Mouse (Mus musculus) intestine, postnatal 0 days (tissue): ENCODE measurements around the gene Npas2. TPM values are rescaled to one million over a fixed set of nuclear protein-coding genes. Genes with fewer than 3 reads are reported as not detected.
A peak's percentile ranks its signal among the peaks of the same experiment; 100 is the strongest.

Source experiments
- ATAC-seq: fragments of 200-750 bp; cut with Nextera tagmentation; 2 replicates; pipeline ENCODE4 v1.8.0; 2017; ENCODE audit warnings: mild to moderate bottlenecking, moderate TSS enrichment, moderate library complexity
- H3K27ac ChIP-seq: fragments of 300-500 bp; sonication (generic); 2 replicates; pipeline ENCODE4 v1.5.1; 2014; ENCODE audit warnings: mild to moderate bottlenecking, low read depth, low read length, moderate library complexity
- H3K27me3 ChIP-seq: fragments of 300-500 bp; sonication (generic); replicated peaks from 2 replicates; pipeline ENCODE4 v1.6.1; 2014; ENCODE audit warnings: low read length, mixed read lengths; ENCODE audit not compliant: control insufficient read depth, insufficient read depth
- H3K36me3 ChIP-seq: fragments of 300-500 bp; sonication (generic); 2 replicates; pipeline ENCODE4 v1.6.1; 2014; ENCODE audit warnings: mild to moderate bottlenecking, moderate library complexity; ENCODE audit not compliant: control insufficient read depth, insufficient read depth
- H3K4me1 ChIP-seq: fragments of 300-500 bp; sonication (generic); replicated peaks from 2 replicates; pipeline ENCODE4 v1.6.1; 2014; ENCODE audit warnings: antibody characterized with exemption, low read length, mixed read lengths; ENCODE audit not compliant: control insufficient read depth, insufficient read depth
- H3K4me2 ChIP-seq: fragments of 300-500 bp; sonication (generic); replicated peaks from 2 replicates; pipeline ENCODE4 v1.6.1; 2014; ENCODE audit warnings: low read depth, mild to moderate bottlenecking, moderate library complexity
- H3K4me3 ChIP-seq: fragments of 300-500 bp; sonication (generic); 2 replicates; pipeline ENCODE4 v1.5.1; 2014; ENCODE audit warnings: low read depth, low read length
- H3K9ac ChIP-seq: fragments of 300-500 bp; sonication (generic); 2 replicates; pipeline ENCODE4 v1.6.1; 2014; ENCODE audit warnings: mild to moderate bottlenecking, low read depth, low read length
- H3K9me3 ChIP-seq: fragments of 300-500 bp; sonication (generic); 2 replicates; pipeline ENCODE4 v1.6.1; 2016; ENCODE audit warnings: mixed run types; ENCODE audit not compliant: control insufficient read depth
- CTCF ChIP-seq: sonication (generic); IDR thresholded peaks from 2 replicates; pipeline ENCODE4 v1.5.1; 2016; ENCODE audit warnings: low read depth, mild to moderate bottlenecking, control low read depth, antibody characterized with exemption, moderate library complexity
- WGBS: fragments of 180-500 bp; shearing (Covaris S2); extraction: QIAGEN DNeasy Blood & Tissue Kit; methylation state at CpG from one replicate; pipeline ENCODE4 v1.1.7; 2014; 5-methylcytosine and 5-hydroxymethylcytosine counted together
- polyA plus RNA-seq: library from polyadenylated mRNA; unstranded; fragments of >200 nt; fragmentation: Nextera tagmentation; extraction: Ambion mirVana; gene quantifications from 2 replicates; pipeline ENCODE4 v1.2.1, GENCODE M21; 2015

Npas2 gene
- polyA plus RNA-seq, 1 experiment from 2014 or later: 4.1 TPM

DNA sequence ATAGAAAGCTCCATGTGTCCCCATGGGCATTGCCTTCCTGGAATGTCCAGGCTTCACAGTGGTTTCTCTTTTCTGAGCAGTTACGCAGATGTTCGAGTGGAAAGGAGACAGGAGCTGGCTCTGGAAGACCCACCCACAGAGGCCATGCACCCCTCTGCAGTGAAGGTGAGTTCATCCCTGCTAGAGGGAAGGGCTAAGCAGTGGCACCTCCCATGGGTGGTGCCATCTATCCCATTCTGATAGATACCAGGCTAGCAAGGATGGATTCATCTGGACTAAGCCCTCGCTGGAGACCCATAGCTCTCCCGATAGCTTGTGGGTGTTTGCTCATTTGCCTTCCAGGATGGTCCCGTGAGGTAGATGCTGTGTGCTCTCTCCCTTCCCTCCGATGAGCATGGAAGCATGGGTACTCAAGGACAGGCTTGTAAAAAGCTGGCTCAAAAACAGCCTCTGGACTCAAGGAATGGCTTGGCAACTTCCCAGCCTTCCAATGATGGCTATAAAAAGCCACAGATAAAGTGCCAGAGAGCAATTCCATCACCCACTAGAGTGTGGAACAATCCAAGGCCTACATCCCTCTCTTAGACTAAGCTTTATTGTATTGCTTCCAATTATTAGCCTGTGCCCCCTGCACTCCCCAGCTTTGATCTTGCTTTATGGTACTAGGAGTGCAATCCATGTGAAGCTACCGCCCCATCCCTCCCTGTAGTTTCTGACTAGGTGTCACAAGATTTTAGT lies 137.5 kb downstream of the Npas2 start:
- Histone ChIP-seq H3K36me3 (peaks cover 7% of the 10 kb centered on the region; the same call in 1 of the 2 replicates), H3K27ac (no peak overlapping the region), H3K27me3 (no peaks in the 10 kb centered on the region), H3K4me1 (no peaks in the 10 kb centered on the region), H3K9me3 (no peaks in the 10 kb centered on the region), H3K9ac (no peak overlapping the region), H3K4me3 (no peak overlapping the region), H3K4me2 (no peak overlapping the region)
- ATAC-seq: peak; percentile 41
- 49% methylated on average over 7 of the region's 7 CpGs for WGBS
- TF ChIP-seq CTCF: no peak

GRCm38 (mm10) chr1:39332456-39332855 lies 138.9 kb downstream of the Npas2 start:
- ATAC-seq: peak; percentile 67
- Histone ChIP-seq H3K36me3 (peaks cover 7% of the 10 kb centered on the region; the same call in 1 of the 2 replicates), H3K4me3 (no peak overlapping the region), H3K4me1 (no peaks in the 10 kb centered on the region), H3K27ac (no peak overlapping the region), H3K4me2 (no peak overlapping the region), H3K27me3 (no peaks in the 10 kb centered on the region), H3K9me3 (no peaks in the 10 kb centered on the region), H3K9ac (no peak overlapping the region)
- 47% methylated on average over 4 of the region's 4 CpGs for WGBS
- TF ChIP-seq CTCF: no peak

GRCm38 (mm10) chr1:39335561-39336196 lies 142.1 kb downstream of the Npas2 start:
- no peak overlapping the region for H3K4me3 ChIP-seq
- no peak overlapping the region for H3K9ac ChIP-seq
- no peak overlapping the region for H3K4me2 ChIP-seq
- WGBS: 37% methylated on average over 15 of the region's 15 CpGs
- no peak for TF ChIP-seq CTCF
- ATAC-seq: no peak
- peaks cover 7% of the 10 kb centered on the region for H3K36me3 ChIP-seq
- H3K27ac ChIP-seq: no peak overlapping the region
- H3K27me3 ChIP-seq: no peaks in the 10 kb centered on the region
- no peaks in the 10 kb centered on the region for H3K9me3 ChIP-seq
- H3K4me1 ChIP-seq: no peaks in the 10 kb centered on the region

DNA sequence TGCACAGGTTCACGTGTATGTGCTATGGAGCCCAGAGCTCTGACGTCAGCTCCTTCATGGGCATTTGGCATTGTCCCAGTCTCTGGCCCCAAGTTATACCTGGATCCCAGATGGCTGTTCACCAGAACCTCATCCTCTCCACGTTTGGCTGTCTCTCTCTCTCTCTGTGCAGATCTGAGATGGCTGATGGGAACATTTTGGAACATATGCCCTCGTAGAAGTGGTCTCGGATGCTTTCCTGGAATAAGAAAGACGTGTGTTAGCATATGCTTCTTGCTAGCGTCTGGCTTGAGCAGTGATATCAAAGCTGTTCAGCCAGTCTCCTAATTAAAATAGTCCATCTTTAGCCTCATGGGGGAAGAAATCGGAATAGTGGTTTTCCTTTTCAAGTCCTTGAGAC lies 143.3 kb downstream of the Npas2 start:
- no peaks in the 10 kb centered on the region for H3K27me3 ChIP-seq
- H3K36me3 ChIP-seq: peaks cover 7% of the 10 kb centered on the region
- no peak overlapping the region for H3K9ac ChIP-seq
- H3K4me1 ChIP-seq: no peaks in the 10 kb centered on the region
- H3K4me3 ChIP-seq: no peak overlapping the region
- 90% methylated on average over 8 of the region's 8 CpGs for WGBS
- no peak overlapping the region for H3K4me2 ChIP-seq
- TF ChIP-seq CTCF: no peak
- no peaks in the 10 kb centered on the region for H3K9me3 ChIP-seq
- ATAC-seq: no peak
- no peak overlapping the region for H3K27ac ChIP-seq

DNA sequence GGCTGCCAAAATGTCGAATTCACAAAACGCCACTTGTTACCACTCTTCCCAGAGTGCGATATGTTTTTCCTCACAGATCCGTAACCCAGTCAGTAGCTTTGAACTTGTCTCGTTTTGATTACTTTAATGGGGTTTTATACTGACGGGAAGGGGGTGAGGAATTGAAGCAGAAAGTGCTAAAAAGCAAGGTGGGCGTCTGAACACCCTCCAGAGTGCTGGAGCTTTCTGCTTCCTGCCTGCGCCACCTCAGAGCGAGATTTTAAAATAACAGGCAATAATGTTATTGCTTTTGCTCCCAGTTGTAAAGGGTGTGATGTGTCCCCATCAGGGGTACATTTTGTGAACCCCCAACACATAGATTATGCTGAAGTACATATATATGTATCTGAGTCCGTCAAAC lies 145.3 kb downstream of the Npas2 start:
- WGBS: 81% methylated on average over 10 of the region's 10 CpGs
- H3K4me1 ChIP-seq: no peaks in the 10 kb centered on the region
- peaks cover 7% of the 10 kb centered on the region for H3K36me3 ChIP-seq
- H3K9me3 ChIP-seq: no peaks in the 10 kb centered on the region
- no peak for TF ChIP-seq CTCF
- no peak overlapping the region for H3K27ac ChIP-seq
- ATAC-seq: no peak
- H3K4me2 ChIP-seq: no peak overlapping the region
- no peak overlapping the region for H3K9ac ChIP-seq
- no peaks in the 10 kb centered on the region for H3K27me3 ChIP-seq
- no peak overlapping the region for H3K4me3 ChIP-seq

DNA sequence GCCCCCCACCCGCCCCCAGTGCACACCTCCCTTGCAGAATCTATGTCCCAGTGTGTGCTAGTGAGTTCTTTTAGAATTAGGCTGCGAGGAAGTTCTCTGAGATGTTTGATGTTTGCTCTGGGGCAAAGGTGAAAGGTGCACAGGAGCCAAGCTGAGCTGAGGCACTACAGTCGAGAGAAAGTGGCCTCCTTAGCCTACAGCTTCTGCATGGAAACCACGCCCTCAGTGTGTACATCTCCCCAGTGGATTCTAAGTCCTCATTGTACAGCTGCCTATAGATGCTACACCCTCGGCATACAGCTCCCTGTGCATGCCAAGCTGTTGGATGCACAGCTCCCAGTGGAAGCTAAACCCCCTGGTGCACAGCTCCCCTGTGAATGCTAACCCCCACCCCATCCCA lies 145.9 kb downstream of the Npas2 start:
- no peak overlapping the region for H3K9ac ChIP-seq
- peak; percentile 50; the same call in 1 of the 2 replicates for ATAC-seq
- no peak overlapping the region for H3K4me2 ChIP-seq
- 26% methylated on average over 5 of the region's 5 CpGs for WGBS
- H3K9me3 ChIP-seq: no peaks in the 10 kb centered on the region
- peaks cover 3% of the 10 kb centered on the region for H3K36me3 ChIP-seq
- H3K4me1 ChIP-seq: no peaks in the 10 kb centered on the region
- H3K27ac ChIP-seq: no peak overlapping the region
- no peak overlapping the region for H3K4me3 ChIP-seq
- no peaks in the 10 kb centered on the region for H3K27me3 ChIP-seq
- TF ChIP-seq CTCF: no peak
